Mouse (Mus musculus) liver, adult 2 months (tissue): ENCODE results near the gene Pkd1l3.

Experiments used
- CTCF ChIP-seq: fragments of 200-500 bp; IDR thresholded peaks from 2 replicates; pipeline ENCODE4 v1.5.1; 2011; ENCODE audit warnings: low read depth, low read length, control low read depth
- POLR2A ChIP-seq: fragments of 200-500 bp; IDR thresholded peaks from 2 replicates; pipeline ENCODE4 v1.6.1; 2011; ENCODE audit warnings: low read length, control low read depth; ENCODE audit not compliant: insufficient read depth; ENCODE audit errors: extremely low read depth

DNA sequence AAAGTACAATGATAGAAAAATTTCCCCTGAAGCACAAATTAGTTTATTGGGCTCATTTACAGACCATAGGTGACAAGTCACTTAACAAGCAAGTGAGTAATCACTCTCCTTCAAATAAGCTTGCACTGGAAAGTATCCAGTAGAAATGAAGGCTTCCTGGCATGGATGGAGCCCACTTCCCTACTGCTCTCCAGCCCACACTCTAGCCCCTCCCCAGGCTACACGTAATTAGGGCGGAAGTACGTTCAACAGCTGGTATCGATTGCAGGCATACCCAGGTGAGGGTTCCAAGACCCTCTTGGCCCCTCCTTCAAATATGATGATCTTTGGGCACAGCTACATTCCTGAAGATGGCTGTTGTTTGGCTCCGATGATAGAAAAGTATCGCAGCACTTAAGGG is 79.8 kb downstream of the Pkd1l3 start:
- TF ChIP-seq CTCF (no peak), POLR2A (no peak)
